Mouse (Mus musculus) olfactory bulb, adult 2 months (tissue): Measurements from ENCODE around the gene Col23a1. TPM values are rescaled to one million over a fixed set of nuclear protein-coding genes. Genes with fewer than 3 reads are reported as not detected.

Source experiments
- H3K27ac ChIP-seq: fragments of 200-500 bp; 2 replicates; pipeline ENCODE4 v1.5.1; 2012; ENCODE audit warnings: low read depth, low read length; ENCODE audit not compliant: insufficient read depth
- H3K4me1 ChIP-seq: fragments of 200-500 bp; 2 replicates; pipeline ENCODE4 v1.6.1; 2012; ENCODE audit warnings: low read length; ENCODE audit not compliant: control insufficient read depth, insufficient read depth
- H3K4me3 ChIP-seq: fragments of 200-500 bp; 2 replicates; pipeline ENCODE4 v1.5.1; 2012; ENCODE audit warnings: mild to moderate bottlenecking, low read depth, low read length, moderate library complexity; ENCODE audit not compliant: insufficient read depth
- CTCF ChIP-seq: fragments of 200-500 bp; IDR thresholded peaks from 2 replicates; pipeline ENCODE4 v1.5.1; 2012; ENCODE audit warnings: low read depth, mild to moderate bottlenecking, low read length, moderate library complexity; ENCODE audit not compliant: insufficient read depth
- POLR2A ChIP-seq: fragments of 200-500 bp; IDR thresholded peaks from 2 replicates; pipeline ENCODE4 v1.6.1; 2012; ENCODE audit warnings: mild to moderate bottlenecking, low read depth, low read length, moderate library complexity; ENCODE audit not compliant: insufficient read depth
- WGBS: fragments of 180-500 bp; shearing (Covaris S2); methylation state at CpG from one replicate; pipeline ENCODE4 v1.1.7; 2018; 5-methylcytosine and 5-hydroxymethylcytosine counted together
- polyA plus RNA-seq: library from polyadenylated mRNA; stranded (reverse); fragments of >200 nt; gene quantifications from 2 replicates; pipeline ENCODE4 v1.2.4, GENCODE M21; 2012; ENCODE audit warnings: low replicate concordance; ENCODE audit not compliant: missing spikeins, insufficient read depth, insufficient read length

Col23a1 gene
- polyA plus RNA-seq, 1 experiment, result not detected

GRCm38 (mm10) chr11:51586411-51586810 lies 296.7 kb downstream of the Col23a1 start:
- 86% methylated on average over 13 of the region's 13 CpGs for WGBS
- no peak overlapping the region for H3K27ac ChIP-seq
- no peak overlapping the region for H3K4me3 ChIP-seq
- peaks cover 12% of the 10 kb centered on the region for H3K4me1 ChIP-seq
- TF ChIP-seq POLR2A (no peak), CTCF (no peak)

GRCm38 (mm10) chr11:51587059-51587458 lies 297.3 kb downstream of the Col23a1 start:
- WGBS, result 78% methylated on average over 1 of the region's 1 CpGs

GRCm38 (mm10) chr11:51588833-51589232 lies 299.1 kb downstream of the Col23a1 start:
- no peak overlapping the region for H3K27ac ChIP-seq
- WGBS, result 94% methylated on average over 3 of the region's 3 CpGs
- no peak for TF ChIP-seq CTCF
- TF ChIP-seq POLR2A, result no peak
- H3K4me3 ChIP-seq, result no peak overlapping the region
- H3K4me1 ChIP-seq, result peaks cover 12% of the 10 kb centered on the region

More at GRCm38 (mm10) chr11:51587059-51587458, 297.3 kb downstream of the Col23a1 start:
- H3K4me1 ChIP-seq, result peaks cover 12% of the 10 kb centered on the region
- no peak overlapping the region for H3K27ac ChIP-seq
- TF ChIP-seq POLR2A (no peak), CTCF (no peak)
- no peak overlapping the region for H3K4me3 ChIP-seq

- TF ChIP-seq POLR2A, result no peak
- no peak overlapping the region for H3K27ac ChIP-seq
- H3K4me3 ChIP-seq, result no peak overlapping the region
- H3K4me1 ChIP-seq, result peaks cover 12% of the 10 kb centered on the region
Observed at GRCm38 (mm10) chr11:51590002-51590401, 300.3 kb downstream of the Col23a1 start.

- TF ChIP-seq CTCF, result no peak
- no peak for TF ChIP-seq POLR2A
- 53% methylated on average over 7 of the region's 7 CpGs for WGBS
- Histone ChIP-seq H3K4me3 (no peak overlapping the region), H3K4me1 (peaks cover 4% of the 10 kb centered on the region), H3K27ac (no peak overlapping the region)
Observed at GRCm38 (mm10) chr11:51591168-51591567, 301.4 kb downstream of the Col23a1 start.

- TF ChIP-seq POLR2A, result no peak
- TF ChIP-seq CTCF, result no peak
- Histone ChIP-seq H3K4me3 (no peak overlapping the region), H3K4me1 (no peaks in the 10 kb centered on the region), H3K27ac (no peak overlapping the region)
- WGBS, result 87% methylated on average over 7 of the region's 7 CpGs
Observed at GRCm38 (mm10) chr11:51591915-51592314, 302.2 kb downstream of the Col23a1 start.

GRCm38 (mm10) chr11:51593368-51593767 lies 303.6 kb downstream of the Col23a1 start:
- Histone ChIP-seq H3K4me1 (no peaks in the 10 kb centered on the region), H3K4me3 (no peak overlapping the region)
- 94% methylated on average over 4 of the region's 4 CpGs for WGBS

GRCm38 (mm10) chr11:51593849-51594248 lies 304.1 kb downstream of the Col23a1 start:
- H3K27ac ChIP-seq, result no peak overlapping the region
- no peak for TF ChIP-seq POLR2A
- 87% methylated on average over 6 of the region's 6 CpGs for WGBS
- H3K4me3 ChIP-seq, result no peak overlapping the region
- no peaks in the 10 kb centered on the region for H3K4me1 ChIP-seq

More at GRCm38 (mm10) chr11:51593368-51593767, 303.6 kb downstream of the Col23a1 start:
- H3K27ac ChIP-seq, result no peak overlapping the region
- TF ChIP-seq POLR2A, result no peak
- no peak for TF ChIP-seq CTCF

GRCm38 (mm10) chr11:51594715-51595350 lies 305.1 kb downstream of the Col23a1 start:
- no peak for TF ChIP-seq POLR2A
- no peak for TF ChIP-seq CTCF
- H3K27ac ChIP-seq, result no peak overlapping the region
- H3K4me3 ChIP-seq, result no peak overlapping the region
- no peaks in the 10 kb centered on the region for H3K4me1 ChIP-seq
- 64% methylated on average over 3 of the region's 3 CpGs for WGBS

- WGBS, result 67% methylated on average over 1 of the region's 1 CpGs
Observed at GRCm38 (mm10) chr11:51595459-51596083, 305.9 kb downstream of the Col23a1 start.

More at GRCm38 (mm10) chr11:51595459-51596083, 305.9 kb downstream of the Col23a1 start:
- no peaks in the 10 kb centered on the region for H3K4me1 ChIP-seq
- H3K4me3 ChIP-seq, result no peak overlapping the region
- no peak overlapping the region for H3K27ac ChIP-seq
- TF ChIP-seq CTCF (no peak), POLR2A (no peak)
